Mouse (Mus musculus): ENCODE data around the gene Ccl1. TPM values are rescaled to one million over a fixed set of nuclear protein-coding genes. Genes with fewer than 3 reads are reported as not detected.

The Ccl1 gene
- polyA plus RNA-seq, 1 experiment from 2014 or later: not detected

DNA sequence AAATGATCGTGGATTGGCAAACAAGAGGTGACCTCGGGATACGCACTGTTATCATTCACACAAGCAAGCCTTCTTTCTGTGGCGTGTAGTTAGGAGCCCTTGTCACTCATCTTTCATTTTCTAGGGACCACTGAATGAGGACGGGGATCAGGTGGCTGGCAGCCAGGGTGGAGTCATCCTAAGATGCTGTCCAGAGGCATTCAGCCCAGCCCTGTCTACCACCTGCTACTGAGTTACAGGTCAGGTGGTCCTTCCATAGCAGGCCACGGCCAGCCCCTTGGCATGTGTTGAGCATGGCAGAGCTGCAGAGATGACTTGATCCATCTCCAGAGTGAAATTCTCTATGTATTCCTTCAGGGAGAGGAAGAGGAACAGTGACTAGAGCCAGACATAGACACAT, 123.1 kb downstream of the Ccl1 start:
- 63% methylated on average over 6 of the region's 6 CpGs for WGBS (ENCODE audit: insufficient replicate concordance)
- Histone ChIP-seq H3K27ac (ENCODE audit: low read depth) (no peak overlapping the region), H3K27me3 (ENCODE audit: insufficient read depth, low read length) (no peaks in the 10 kb centered on the region), H3K9me3 (ENCODE audit: low read length) (no peaks in the 10 kb centered on the region), H3K9ac (replicated peaks) (no peak overlapping the region), H3K36me3 (replicated peaks; ENCODE audit: insufficient read depth, low read length) (no peaks in the 10 kb centered on the region), H3K4me2 (ENCODE audit: low read depth, low read length) (no peak overlapping the region), H3K4me3 (ENCODE audit: low read depth, low read length) (no peak overlapping the region), H3K4me1 (ENCODE audit: insufficient read depth) (no peaks in the 10 kb centered on the region)
- ATAC-seq: no peak
- no peak for TF ChIP-seq CTCF (IDR thresholded peaks at IDR 0.05; ENCODE audit: low read depth)
- TF ChIP-seq EP300 (IDR thresholded peaks at IDR 0.05; ENCODE audit: low read depth): no peak
- DNase-seq: no peak

- no peak overlapping the region for H3K27ac ChIP-seq (ENCODE audit: low read depth)
- H3K27me3 ChIP-seq (ENCODE audit: insufficient read depth, low read length): no peaks in the 10 kb centered on the region
- H3K4me3 ChIP-seq (ENCODE audit: low read depth, low read length): no peak overlapping the region
- no peaks in the 10 kb centered on the region for H3K9me3 ChIP-seq (ENCODE audit: low read length)
- no peak for TF ChIP-seq EP300 (IDR thresholded peaks at IDR 0.05; ENCODE audit: low read depth)
- TF ChIP-seq CTCF (IDR thresholded peaks at IDR 0.05; ENCODE audit: low read depth): no peak
- DNase-seq (peak; percentile 8), ATAC-seq (no peak)
- H3K9ac ChIP-seq (replicated peaks): no peak overlapping the region
- no peaks in the 10 kb centered on the region for H3K36me3 ChIP-seq (replicated peaks; ENCODE audit: insufficient read depth, low read length)
- H3K4me1 ChIP-seq (ENCODE audit: insufficient read depth): no peaks in the 10 kb centered on the region
- no peak overlapping the region for H3K4me2 ChIP-seq (ENCODE audit: low read depth, low read length)
- WGBS (ENCODE audit: insufficient replicate concordance): 76% methylated on average over 8 of the region's 8 CpGs
Measured at GRCm38 (mm10) chr11:82181331-82181730, 124.2 kb downstream of the Ccl1 start.

- H3K4me2 ChIP-seq (ENCODE audit: low read depth, low read length): no peak overlapping the region
- no peak overlapping the region for H3K27ac ChIP-seq (ENCODE audit: low read depth)
- H3K9me3 ChIP-seq (ENCODE audit: low read length): no peaks in the 10 kb centered on the region
- ATAC-seq (no peak), DNase-seq (peak; percentile 9)
- H3K27me3 ChIP-seq (ENCODE audit: insufficient read depth, low read length): no peaks in the 10 kb centered on the region
- H3K36me3 ChIP-seq (replicated peaks; ENCODE audit: insufficient read depth, low read length): no peaks in the 10 kb centered on the region
- TF ChIP-seq CTCF (IDR thresholded peaks at IDR 0.05; ENCODE audit: low read depth) (no peak), EP300 (IDR thresholded peaks at IDR 0.05; ENCODE audit: low read depth) (no peak)
- H3K4me3 ChIP-seq (ENCODE audit: low read depth, low read length): no peak overlapping the region
- WGBS (ENCODE audit: insufficient replicate concordance): 58% methylated on average over 5 of the region's 5 CpGs
- H3K4me1 ChIP-seq (ENCODE audit: insufficient read depth): no peaks in the 10 kb centered on the region
- H3K9ac ChIP-seq (replicated peaks): no peak overlapping the region
Measured at GRCm38 (mm10) chr11:82178161-82178560, 127.3 kb downstream of the Ccl1 start.

DNA sequence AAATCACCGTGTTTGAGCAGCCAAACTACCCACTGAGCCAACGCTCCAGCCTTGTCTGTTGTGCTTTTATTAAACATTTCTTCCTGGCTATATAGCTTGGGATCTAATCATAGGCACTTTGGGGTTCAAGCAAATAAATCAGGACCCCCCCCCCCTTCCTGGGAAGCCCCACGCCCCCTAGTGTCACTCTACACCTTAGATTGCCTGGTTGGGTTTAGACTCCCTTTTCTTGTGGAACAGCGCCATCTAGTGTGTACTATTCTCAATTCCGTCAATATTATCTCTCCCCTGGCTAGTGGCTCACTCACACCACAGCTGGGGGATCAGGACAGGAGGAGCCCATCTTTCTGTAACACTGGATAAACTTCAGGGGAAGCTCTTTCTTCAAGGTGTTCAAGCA, 127.8 kb downstream of the Ccl1 start:
- ATAC-seq: no peak
- H3K36me3 ChIP-seq (replicated peaks; ENCODE audit: insufficient read depth, low read length): no peaks in the 10 kb centered on the region
- no peak overlapping the region for H3K9ac ChIP-seq (replicated peaks)
- peak; percentile 31 for DNase-seq
- H3K4me2 ChIP-seq (ENCODE audit: low read depth, low read length): no peak overlapping the region
- no peaks in the 10 kb centered on the region for H3K27me3 ChIP-seq (ENCODE audit: insufficient read depth, low read length)
- TF ChIP-seq CTCF (IDR thresholded peaks at IDR 0.05; ENCODE audit: low read depth): peak; percentile 82
- TF ChIP-seq EP300 (IDR thresholded peaks at IDR 0.05; ENCODE audit: low read depth): no peak
- H3K27ac ChIP-seq (ENCODE audit: low read depth): no peak overlapping the region
- H3K9me3 ChIP-seq (ENCODE audit: low read length): no peaks in the 10 kb centered on the region
- no peak overlapping the region for H3K4me3 ChIP-seq (ENCODE audit: low read depth, low read length)
- no peaks in the 10 kb centered on the region for H3K4me1 ChIP-seq (ENCODE audit: insufficient read depth)
- WGBS (ENCODE audit: insufficient replicate concordance): 30% methylated on average over 5 of the region's 5 CpGs

GRCm38 (mm10) chr11:82174794-82175193, 130.7 kb downstream of the Ccl1 start:
- DNase-seq: peak; percentile 69
- no peaks in the 10 kb centered on the region for H3K9me3 ChIP-seq (ENCODE audit: low read length)
- H3K4me1 ChIP-seq (ENCODE audit: insufficient read depth): no peaks in the 10 kb centered on the region
- peak; percentile 36; the same call in 1 of the 2 replicates for ATAC-seq
- WGBS (ENCODE audit: insufficient replicate concordance): 28% methylated on average over 3 of the region's 3 CpGs
- TF ChIP-seq CTCF (IDR thresholded peaks at IDR 0.05; ENCODE audit: low read depth): peak; percentile 84
- TF ChIP-seq EP300 (IDR thresholded peaks at IDR 0.05; ENCODE audit: low read depth): no peak
- H3K9ac ChIP-seq (replicated peaks): no peak overlapping the region
- H3K27ac ChIP-seq (ENCODE audit: low read depth): no peak overlapping the region
- no peak overlapping the region for H3K4me3 ChIP-seq (ENCODE audit: low read depth, low read length)
- no peaks in the 10 kb centered on the region for H3K36me3 ChIP-seq (replicated peaks; ENCODE audit: insufficient read depth, low read length)
- no peaks in the 10 kb centered on the region for H3K27me3 ChIP-seq (ENCODE audit: insufficient read depth, low read length)
- H3K4me2 ChIP-seq (ENCODE audit: low read depth, low read length): no peak overlapping the region

DNA sequence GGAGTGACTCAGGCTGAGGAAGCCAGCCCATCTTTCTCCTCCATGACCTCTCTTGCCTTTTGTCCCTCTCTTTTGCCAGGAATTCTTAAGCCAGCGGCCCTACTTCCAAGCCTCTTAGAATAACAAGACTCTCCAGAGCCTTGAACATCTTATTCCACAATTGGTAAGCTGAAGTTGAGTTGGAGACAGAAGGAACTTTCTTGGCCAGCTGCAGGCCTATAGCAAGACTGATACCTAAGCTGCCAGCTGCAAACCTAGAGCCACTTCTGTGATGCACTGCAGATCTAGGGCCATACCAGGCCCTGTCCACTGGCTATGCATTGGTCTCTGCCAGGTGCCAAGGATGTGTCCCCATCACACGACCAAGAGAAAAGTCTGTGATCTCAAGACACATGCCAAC, 132.0 kb downstream of the Ccl1 start:
- Histone ChIP-seq H3K4me3 (ENCODE audit: low read depth, low read length) (no peak overlapping the region), H3K4me2 (ENCODE audit: low read depth, low read length) (no peak overlapping the region), H3K9ac (replicated peaks) (no peak overlapping the region), H3K27ac (ENCODE audit: low read depth) (no peak overlapping the region), H3K27me3 (ENCODE audit: insufficient read depth, low read length) (no peaks in the 10 kb centered on the region), H3K4me1 (ENCODE audit: insufficient read depth) (no peaks in the 10 kb centered on the region), H3K36me3 (replicated peaks; ENCODE audit: insufficient read depth, low read length) (no peaks in the 10 kb centered on the region), H3K9me3 (ENCODE audit: low read length) (no peaks in the 10 kb centered on the region)
- no peak for TF ChIP-seq CTCF (IDR thresholded peaks at IDR 0.05; ENCODE audit: low read depth)
- TF ChIP-seq EP300 (IDR thresholded peaks at IDR 0.05; ENCODE audit: low read depth): no peak
- DNase-seq: no peak
- 74% methylated on average over 2 of the region's 2 CpGs for WGBS (ENCODE audit: insufficient replicate concordance)
- ATAC-seq: no peak

Measured in liver, postnatal 0 days (tissue).